Mouse (Mus musculus): ENCODE measurements around the gene Bhlha15. TPM values are rescaled to one million over a fixed set of nuclear protein-coding genes. Genes with fewer than 3 reads are reported as not detected.
A peak's percentile ranks its signal among the peaks of the same experiment; 100 is the strongest.

Bhlha15 gene
- polyA plus RNA-seq, 1 experiment from 2014 or later, result 3.9 TPM

- DNase-seq (ENCODE audit: low spot score) (no peak), ATAC-seq (replicated peaks; ENCODE audit: low FRiP score, low TSS enrichment, low read depth) (no peak)
- Histone ChIP-seq H3K27me3 (replicated peaks; ENCODE audit: control insufficient read depth, insufficient read depth, low read length) (no peaks in the 10 kb centered on the region), H3K9me3 (ENCODE audit: control insufficient read depth, low read length) (no peaks in the 10 kb centered on the region), H3K4me1 (replicated peaks; ENCODE audit: control insufficient read depth, insufficient read depth, low read length) (0 out of 2 replicates have a peak, but pooled peaks cover 6% of the 10 kb centered on the region), H3K4me3 (ENCODE audit: low read depth, low read length) (no peak overlapping the region), H3K9ac (ENCODE audit: low read length) (no peak overlapping the region), H3K27ac (ENCODE audit: low read depth) (no peak overlapping the region), H3K36me3 (ENCODE audit: control insufficient read depth, insufficient read depth, low read length) (peaks cover 19% of the 10 kb centered on the region), H3K4me2 (ENCODE audit: low read length) (no peak overlapping the region)
- 84% methylated on average over 5 of the region's 5 CpGs for WGBS
Measured at GRCm38 (mm10) chr5:144162080-144162812, 27.8 kb upstream of the Bhlha15 start.

GRCm38 (mm10) chr5:144162813-144163517 is 27.1 kb upstream of the Bhlha15 start:
- Histone ChIP-seq H3K4me1 (replicated peaks; ENCODE audit: control insufficient read depth, insufficient read depth, low read length) (0 out of 2 replicates have a peak, but pooled peaks cover 6% of the 10 kb centered on the region), H3K9ac (ENCODE audit: low read length) (no peak overlapping the region), H3K36me3 (ENCODE audit: control insufficient read depth, insufficient read depth, low read length) (peaks cover 15% of the 10 kb centered on the region; the same call in 1 of the 2 replicates), H3K27ac (ENCODE audit: low read depth) (no peak overlapping the region), H3K27me3 (replicated peaks; ENCODE audit: control insufficient read depth, insufficient read depth, low read length) (no peaks in the 10 kb centered on the region), H3K4me3 (ENCODE audit: low read depth, low read length) (no peak overlapping the region), H3K4me2 (ENCODE audit: low read length) (no peak overlapping the region), H3K9me3 (ENCODE audit: control insufficient read depth, low read length) (no peaks in the 10 kb centered on the region)
- 78% methylated on average over 10 of the region's 10 CpGs for WGBS
- ATAC-seq (replicated peaks; ENCODE audit: low FRiP score, low TSS enrichment, low read depth), result no peak
- DNase-seq (ENCODE audit: low spot score), result no peak

- no peak overlapping the region for H3K9ac ChIP-seq (ENCODE audit: low read length)
- H3K36me3 ChIP-seq (ENCODE audit: control insufficient read depth, insufficient read depth, low read length), result peaks cover 36% of the 10 kb centered on the region
- no peaks in the 10 kb centered on the region for H3K9me3 ChIP-seq (ENCODE audit: control insufficient read depth, low read length)
- no peak overlapping the region for H3K4me3 ChIP-seq (ENCODE audit: low read depth, low read length)
- H3K4me2 ChIP-seq (ENCODE audit: low read length), result no peak overlapping the region
- ATAC-seq (replicated peaks; ENCODE audit: low FRiP score, low TSS enrichment, low read depth), result no peak
- H3K27me3 ChIP-seq (replicated peaks; ENCODE audit: control insufficient read depth, insufficient read depth, low read length), result no peaks in the 10 kb centered on the region
- WGBS, result 82% methylated on average over 3 of the region's 3 CpGs
- H3K4me1 ChIP-seq (replicated peaks; ENCODE audit: control insufficient read depth, insufficient read depth, low read length), result no peaks in the 10 kb centered on the region
- H3K27ac ChIP-seq (ENCODE audit: low read depth), result no peak overlapping the region
- DNase-seq (ENCODE audit: low spot score), result no peak
Measured at GRCm38 (mm10) chr5:144165756-144166155, 24.3 kb upstream of the Bhlha15 start.

GRCm38 (mm10) chr5:144169275-144169975 is 20.7 kb upstream of the Bhlha15 start:
- no peak overlapping the region for H3K4me3 ChIP-seq (ENCODE audit: low read depth, low read length)
- no peaks in the 10 kb centered on the region for H3K4me1 ChIP-seq (replicated peaks; ENCODE audit: control insufficient read depth, insufficient read depth, low read length)
- DNase-seq (ENCODE audit: low spot score) (no peak), ATAC-seq (replicated peaks; ENCODE audit: low FRiP score, low TSS enrichment, low read depth) (no peak)
- WGBS, result 95% methylated on average over 8 of the region's 8 CpGs
- peaks cover 61% of the 10 kb centered on the region for H3K36me3 ChIP-seq (ENCODE audit: control insufficient read depth, insufficient read depth, low read length)
- no peak overlapping the region for H3K9ac ChIP-seq (ENCODE audit: low read length)
- no peaks in the 10 kb centered on the region for H3K27me3 ChIP-seq (replicated peaks; ENCODE audit: control insufficient read depth, insufficient read depth, low read length)
- no peak overlapping the region for H3K4me2 ChIP-seq (ENCODE audit: low read length)
- no peak overlapping the region for H3K27ac ChIP-seq (ENCODE audit: low read depth)
- H3K9me3 ChIP-seq (ENCODE audit: control insufficient read depth, low read length), result no peaks in the 10 kb centered on the region

- no peaks in the 10 kb centered on the region for H3K9me3 ChIP-seq (ENCODE audit: control insufficient read depth, low read length)
- no peaks in the 10 kb centered on the region for H3K27me3 ChIP-seq (replicated peaks; ENCODE audit: control insufficient read depth, insufficient read depth, low read length)
- H3K9ac ChIP-seq (ENCODE audit: low read length), result no peak overlapping the region
- no peak overlapping the region for H3K27ac ChIP-seq (ENCODE audit: low read depth)
- no peaks in the 10 kb centered on the region for H3K4me1 ChIP-seq (replicated peaks; ENCODE audit: control insufficient read depth, insufficient read depth, low read length)
- DNase-seq (ENCODE audit: low spot score) (no peak), ATAC-seq (replicated peaks; ENCODE audit: low FRiP score, low TSS enrichment, low read depth) (no peak)
- no peak overlapping the region for H3K4me3 ChIP-seq (ENCODE audit: low read depth, low read length)
- no peak overlapping the region for H3K4me2 ChIP-seq (ENCODE audit: low read length)
- H3K36me3 ChIP-seq (ENCODE audit: control insufficient read depth, insufficient read depth, low read length), result peaks cover 72% of the 10 kb centered on the region
- 99% methylated on average over 18 of the region's 18 CpGs for WGBS
Measured at GRCm38 (mm10) chr5:144173648-144174047, 16.4 kb upstream of the Bhlha15 start.

GRCm38 (mm10) chr5:144178216-144178615 is 11.9 kb upstream of the Bhlha15 start:
- Histone ChIP-seq H3K4me3 (ENCODE audit: low read depth, low read length) (no peak overlapping the region), H3K27ac (ENCODE audit: low read depth) (no peak overlapping the region), H3K9ac (ENCODE audit: low read length) (no peak overlapping the region), H3K4me2 (ENCODE audit: low read length) (no peak overlapping the region), H3K36me3 (ENCODE audit: control insufficient read depth, insufficient read depth, low read length) (peaks cover 45% of the 10 kb centered on the region), H3K4me1 (replicated peaks; ENCODE audit: control insufficient read depth, insufficient read depth, low read length) (no peaks in the 10 kb centered on the region), H3K9me3 (ENCODE audit: control insufficient read depth, low read length) (no peaks in the 10 kb centered on the region), H3K27me3 (replicated peaks; ENCODE audit: control insufficient read depth, insufficient read depth, low read length) (no peaks in the 10 kb centered on the region)
- WGBS, result 41% methylated on average over 6 of the region's 6 CpGs
- DNase-seq (ENCODE audit: low spot score) (no peak), ATAC-seq (replicated peaks; ENCODE audit: low FRiP score, low TSS enrichment, low read depth) (no peak)

GRCm38 (mm10) chr5:144181249-144181648 is 8.8 kb upstream of the Bhlha15 start:
- no peak overlapping the region for H3K4me3 ChIP-seq (ENCODE audit: low read depth, low read length)
- no peaks in the 10 kb centered on the region for H3K4me1 ChIP-seq (replicated peaks; ENCODE audit: control insufficient read depth, insufficient read depth, low read length)
- H3K27me3 ChIP-seq (replicated peaks; ENCODE audit: control insufficient read depth, insufficient read depth, low read length), result no peaks in the 10 kb centered on the region
- H3K9me3 ChIP-seq (ENCODE audit: control insufficient read depth, low read length), result no peaks in the 10 kb centered on the region
- ATAC-seq (replicated peaks; ENCODE audit: low FRiP score, low TSS enrichment, low read depth) (no peak), DNase-seq (ENCODE audit: low spot score) (no peak)
- WGBS, result 93% methylated on average over 7 of the region's 7 CpGs
- H3K4me2 ChIP-seq (ENCODE audit: low read length), result no peak overlapping the region
- H3K27ac ChIP-seq (ENCODE audit: low read depth), result no peak overlapping the region
- no peak overlapping the region for H3K9ac ChIP-seq (ENCODE audit: low read length)
- peaks cover 39% of the 10 kb centered on the region for H3K36me3 ChIP-seq (ENCODE audit: control insufficient read depth, insufficient read depth, low read length)

GRCm38 (mm10) chr5:144182542-144183247 is 7.4 kb upstream of the Bhlha15 start:
- DNase-seq (ENCODE audit: low spot score) (no peak), ATAC-seq (replicated peaks; ENCODE audit: low FRiP score, low TSS enrichment, low read depth) (0 out of 2 replicates have a peak, but pooled peaks have one; percentile 41)
- Histone ChIP-seq H3K4me1 (replicated peaks; ENCODE audit: control insufficient read depth, insufficient read depth, low read length) (no peaks in the 10 kb centered on the region), H3K4me3 (ENCODE audit: low read depth, low read length) (no peak overlapping the region), H3K27me3 (replicated peaks; ENCODE audit: control insufficient read depth, insufficient read depth, low read length) (no peaks in the 10 kb centered on the region), H3K4me2 (ENCODE audit: low read length) (no peak overlapping the region), H3K27ac (ENCODE audit: low read depth) (no peak overlapping the region), H3K9me3 (ENCODE audit: control insufficient read depth, low read length) (no peaks in the 10 kb centered on the region), H3K9ac (ENCODE audit: low read length) (no peak overlapping the region), H3K36me3 (ENCODE audit: control insufficient read depth, insufficient read depth, low read length) (peaks cover 32% of the 10 kb centered on the region)
- 45% methylated on average over 20 of the region's 20 CpGs for WGBS
